Mouse (Mus musculus): ENCODE results near the gene Serpine3. TPM values are rescaled to one million over a fixed set of nuclear protein-coding genes. Genes with fewer than 3 reads are reported as not detected.

Serpine3 gene
- polyA plus RNA-seq, 1 experiment from 2014 or later, result not detected

- WGBS (ENCODE audit: insufficient replicate concordance), result 62% methylated on average over 7 of the region's 7 CpGs
- H3K27ac ChIP-seq, result no peak overlapping the region
These were observed 7.5 kb upstream of the Serpine3 start for GRCm38 (mm10) chr14:62655996-62656395.

GRCm38 (mm10) chr14:62657469-62657868 is 6.0 kb upstream of the Serpine3 start:
- Histone ChIP-seq H3K36me3 (no peaks in the 10 kb centered on the region), H3K27me3 (no peaks in the 10 kb centered on the region), H3K9ac (no peak overlapping the region), H3K27ac (no peak overlapping the region), H3K4me2 (no peak overlapping the region), H3K4me3 (replicated peaks) (no peak overlapping the region), H3K9me3 (replicated peaks) (no peaks in the 10 kb centered on the region), H3K4me1 (replicated peaks) (no peaks in the 10 kb centered on the region)
- ATAC-seq (ENCODE audit: low read depth) (no peak), DNase-seq (no peak)
- WGBS (ENCODE audit: insufficient replicate concordance), result 35% methylated on average over 3 of the region's 3 CpGs

More at GRCm38 (mm10) chr14:62655996-62656395, 7.5 kb upstream of the Serpine3 start:
- Histone ChIP-seq H3K9me3 (replicated peaks) (no peaks in the 10 kb centered on the region), H3K9ac (no peak overlapping the region), H3K27me3 (no peaks in the 10 kb centered on the region), H3K4me3 (replicated peaks) (no peak overlapping the region), H3K4me2 (no peak overlapping the region), H3K36me3 (no peaks in the 10 kb centered on the region), H3K4me1 (replicated peaks) (no peaks in the 10 kb centered on the region)
- ATAC-seq (ENCODE audit: low read depth) (no peak), DNase-seq (no peak)

- H3K4me3 ChIP-seq (replicated peaks), result no peak overlapping the region
- H3K9ac ChIP-seq, result no peak overlapping the region
- no peak for DNase-seq
- no peaks in the 10 kb centered on the region for H3K4me1 ChIP-seq (replicated peaks)
- WGBS (ENCODE audit: insufficient replicate concordance), result 60% methylated on average over 6 of the region's 6 CpGs
- H3K27me3 ChIP-seq, result no peaks in the 10 kb centered on the region
- H3K36me3 ChIP-seq, result no peaks in the 10 kb centered on the region
- no peak overlapping the region for H3K27ac ChIP-seq
- H3K4me2 ChIP-seq, result no peak overlapping the region
- ATAC-seq (ENCODE audit: low read depth), result no peak
- H3K9me3 ChIP-seq (replicated peaks), result no peaks in the 10 kb centered on the region
These were observed 1.1 kb upstream of the Serpine3 start for GRCm38 (mm10) chr14:62662381-62662780.

DNA sequence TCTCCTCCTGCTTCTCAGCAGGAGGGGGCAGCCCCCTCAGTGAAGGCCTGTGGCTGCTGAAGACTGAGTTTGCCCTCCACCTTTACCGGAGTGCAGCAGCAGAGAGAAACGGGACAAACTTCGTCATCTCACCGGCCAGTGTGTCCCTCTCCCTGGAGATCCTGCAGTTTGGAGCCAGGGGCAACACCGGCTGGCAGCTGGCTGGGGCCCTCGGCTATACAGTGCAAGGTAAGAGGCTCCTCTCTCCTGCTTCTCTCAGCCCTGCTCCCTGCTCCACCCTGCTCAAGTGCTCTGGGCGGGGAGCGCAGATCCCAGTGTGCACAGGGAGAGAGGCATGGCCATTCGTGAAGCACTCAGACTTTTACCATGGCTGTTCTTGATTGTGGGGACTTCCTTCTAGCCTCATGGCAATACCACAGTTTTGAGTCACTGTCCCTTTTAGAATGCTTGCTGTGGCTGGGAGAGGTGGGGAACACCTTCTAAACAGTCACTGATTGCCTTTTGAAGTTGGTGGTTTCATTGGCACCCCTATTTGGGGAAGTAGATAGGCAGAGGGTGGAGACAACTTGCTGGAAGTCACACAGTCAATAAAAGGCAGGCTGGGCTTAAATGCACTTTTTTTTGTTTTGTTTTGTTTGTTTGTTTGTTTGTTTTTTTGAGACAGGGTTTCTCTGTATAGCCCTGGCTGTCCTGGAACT is 1.7 kb downstream of the Serpine3 start:
- ATAC-seq (ENCODE audit: low read depth) (no peak), DNase-seq (no peak)
- no peak overlapping the region for H3K9ac ChIP-seq
- H3K4me2 ChIP-seq, result no peak overlapping the region
- no peak overlapping the region for H3K4me3 ChIP-seq (replicated peaks)
- H3K27me3 ChIP-seq, result no peaks in the 10 kb centered on the region
- H3K36me3 ChIP-seq, result no peaks in the 10 kb centered on the region
- H3K9me3 ChIP-seq (replicated peaks), result no peaks in the 10 kb centered on the region
- 51% methylated on average over 9 of the region's 9 CpGs for WGBS (ENCODE audit: insufficient replicate concordance)
- no peaks in the 10 kb centered on the region for H3K4me1 ChIP-seq (replicated peaks)
- no peak overlapping the region for H3K27ac ChIP-seq

DNA sequence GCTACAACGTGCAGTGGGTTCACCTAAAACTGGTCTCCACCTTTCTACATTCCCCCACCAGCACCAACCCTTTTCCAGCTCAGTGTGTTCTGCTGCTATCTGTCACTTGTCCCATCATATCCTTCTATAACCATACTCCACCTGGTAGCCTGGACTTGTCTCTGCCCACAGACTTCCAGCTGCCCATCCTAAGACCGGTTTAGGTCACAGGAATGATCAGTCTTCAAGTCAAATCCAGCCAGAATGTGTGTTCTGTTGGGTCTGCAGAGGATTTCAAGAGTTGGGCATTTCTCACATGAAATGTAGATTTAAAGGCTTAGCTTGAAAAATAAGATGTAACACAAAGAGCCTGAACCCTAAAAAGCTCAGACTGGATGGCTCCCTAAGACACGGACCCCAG is 10.2 kb downstream of the Serpine3 start:
- Histone ChIP-seq H3K9me3 (replicated peaks) (no peaks in the 10 kb centered on the region), H3K4me2 (no peak overlapping the region), H3K9ac (no peak overlapping the region), H3K4me1 (replicated peaks) (no peaks in the 10 kb centered on the region), H3K4me3 (replicated peaks) (no peak overlapping the region), H3K27me3 (no peaks in the 10 kb centered on the region), H3K27ac (no peak overlapping the region), H3K36me3 (no peaks in the 10 kb centered on the region)
- 55% methylated on average over 3 of the region's 3 CpGs for WGBS (ENCODE audit: insufficient replicate concordance)
- no peak for DNase-seq
- ATAC-seq (ENCODE audit: low read depth), result no peak

- Histone ChIP-seq H3K36me3 (peaks cover 33% of the 10 kb centered on the region), H3K27me3 (no peaks in the 10 kb centered on the region), H3K27ac (no peak overlapping the region), H3K9ac (no peak overlapping the region), H3K4me2 (no peak overlapping the region), H3K4me1 (replicated peaks) (0 out of 2 replicates have a peak, but pooled peaks cover 2% of the 10 kb centered on the region), H3K9me3 (replicated peaks) (no peaks in the 10 kb centered on the region), H3K4me3 (replicated peaks) (no peak overlapping the region)
- no peak for DNase-seq
- 74% methylated on average over 2 of the region's 2 CpGs for WGBS (ENCODE audit: insufficient replicate concordance)
- ATAC-seq (ENCODE audit: low read depth), result no peak
These were observed 54.7 kb downstream of the Serpine3 start for GRCm38 (mm10) chr14:62718161-62718560.

DNA sequence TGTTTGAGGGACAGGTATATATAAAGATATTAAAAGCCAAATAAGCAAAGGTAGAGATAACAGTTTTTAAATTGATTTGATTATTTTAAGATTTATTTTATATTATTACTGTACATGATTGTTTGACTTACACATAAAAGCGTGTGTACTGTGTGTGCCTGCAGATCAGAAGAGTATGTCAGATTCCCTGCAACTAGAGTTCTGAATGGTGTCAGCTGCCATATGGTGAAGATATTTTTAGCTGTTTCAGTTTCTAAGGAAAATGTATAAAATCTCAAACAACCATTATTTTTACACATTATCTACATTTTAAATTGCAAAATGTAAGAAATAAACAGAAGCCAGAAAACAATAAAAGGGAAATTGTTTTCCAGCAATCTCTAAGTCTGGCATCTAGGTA is 58.2 kb downstream of the Serpine3 start:
- Histone ChIP-seq H3K9ac (no peak overlapping the region), H3K4me2 (no peak overlapping the region), H3K4me3 (replicated peaks) (no peak overlapping the region), H3K27ac (no peak overlapping the region), H3K27me3 (no peaks in the 10 kb centered on the region), H3K36me3 (peaks cover 24% of the 10 kb centered on the region), H3K4me1 (replicated peaks) (0 out of 2 replicates have a peak, but pooled peaks cover 9% of the 10 kb centered on the region), H3K9me3 (replicated peaks) (no peaks in the 10 kb centered on the region)
- 77% methylated on average over 1 of the region's 1 CpGs for WGBS (ENCODE audit: insufficient replicate concordance)
- ATAC-seq (ENCODE audit: low read depth) (no peak), DNase-seq (no peak)

DNA sequence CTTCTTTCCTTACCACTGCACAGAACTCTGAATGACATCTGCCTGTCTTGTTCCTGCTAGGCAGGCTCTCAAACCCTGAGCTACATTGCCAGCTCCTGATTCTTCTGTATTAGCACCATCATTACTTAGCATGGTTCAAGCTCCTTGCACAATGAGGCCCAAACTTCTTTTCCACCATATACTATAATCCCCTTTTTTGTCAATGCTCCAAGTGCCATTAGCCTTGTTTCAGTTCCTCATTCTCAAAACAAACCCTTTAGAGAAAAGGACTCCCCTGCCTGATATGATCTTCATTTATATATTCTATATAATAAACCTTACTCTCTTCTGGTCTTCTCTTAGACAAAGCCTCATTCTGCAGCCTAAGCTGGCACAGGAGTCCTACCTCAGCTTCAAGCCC is 61.1 kb downstream of the Serpine3 start:
- Histone ChIP-seq H3K4me1 (replicated peaks) (0 out of 2 replicates have a peak, but pooled peaks cover 9% of the 10 kb centered on the region), H3K4me2 (no peak overlapping the region)

GRCm38 (mm10) chr14:62731902-62732301 is 68.4 kb downstream of the Serpine3 start:
- no peak for ATAC-seq (ENCODE audit: low read depth)
- Histone ChIP-seq H3K9ac (no peak overlapping the region), H3K27me3 (no peaks in the 10 kb centered on the region), H3K9me3 (replicated peaks) (no peaks in the 10 kb centered on the region), H3K27ac (no peak overlapping the region), H3K4me2 (no peak overlapping the region), H3K36me3 (peaks cover 33% of the 10 kb centered on the region), H3K4me1 (replicated peaks) (peaks cover 3% of the 10 kb centered on the region; the same call in 1 of the 2 replicates), H3K4me3 (replicated peaks) (no peak overlapping the region)
- WGBS (ENCODE audit: insufficient replicate concordance), result 48% methylated on average over 1 of the region's 1 CpGs
- no peak for DNase-seq

More for the DNA sequence above, 61.1 kb downstream of the Serpine3 start:
- Histone ChIP-seq H3K36me3 (peaks cover 24% of the 10 kb centered on the region), H3K27ac (no peak overlapping the region; the same call in 1 of the 2 replicates), H3K9ac (no peak overlapping the region), H3K4me3 (replicated peaks) (no peak overlapping the region), H3K9me3 (replicated peaks) (no peaks in the 10 kb centered on the region), H3K27me3 (no peaks in the 10 kb centered on the region)
- no peak for ATAC-seq (ENCODE audit: low read depth)
- DNase-seq, result no peak

DNA sequence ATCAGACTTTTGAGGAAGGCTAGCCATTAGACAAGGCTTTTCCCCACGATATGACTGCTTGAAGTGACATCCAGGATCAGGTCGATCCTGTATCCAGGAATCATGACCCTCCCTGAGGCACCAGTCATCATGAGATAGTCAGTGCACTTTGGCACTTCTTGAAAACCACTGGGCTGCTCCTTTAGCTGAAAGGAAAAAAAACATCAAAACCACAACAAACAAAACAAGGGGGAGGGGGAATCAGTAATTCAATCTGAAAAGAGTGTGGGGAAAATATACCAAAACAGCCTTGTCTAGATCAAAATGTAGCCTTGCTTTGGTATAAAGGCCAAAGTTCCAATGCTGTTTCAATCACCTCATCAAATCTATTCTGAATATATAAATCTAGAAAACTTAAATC is 70.2 kb downstream of the Serpine3 start:
- Histone ChIP-seq H3K4me2 (no peak overlapping the region), H3K4me3 (replicated peaks) (no peak overlapping the region), H3K27me3 (no peaks in the 10 kb centered on the region), H3K36me3 (peaks cover 42% of the 10 kb centered on the region), H3K27ac (no peak overlapping the region), H3K9ac (no peak overlapping the region), H3K4me1 (replicated peaks) (peaks cover 8% of the 10 kb centered on the region; the same call in 1 of the 2 replicates), H3K9me3 (replicated peaks) (no peaks in the 10 kb centered on the region)
- DNase-seq, result no peak
- no peak for ATAC-seq (ENCODE audit: low read depth)
- 80% methylated on average over 2 of the region's 2 CpGs for WGBS (ENCODE audit: insufficient replicate concordance)

GRCm38 (mm10) chr14:62735646-62736045 is 72.2 kb downstream of the Serpine3 start:
- Histone ChIP-seq H3K4me3 (replicated peaks) (no peak overlapping the region), H3K36me3 (peaks cover 44% of the 10 kb centered on the region), H3K4me1 (replicated peaks) (peaks cover 8% of the 10 kb centered on the region; the same call in 1 of the 2 replicates), H3K4me2 (no peak overlapping the region), H3K27ac (no peak overlapping the region), H3K9ac (no peak overlapping the region), H3K9me3 (replicated peaks) (no peaks in the 10 kb centered on the region), H3K27me3 (no peaks in the 10 kb centered on the region)
- no peak for ATAC-seq (ENCODE audit: low read depth)
- WGBS (ENCODE audit: insufficient replicate concordance), result 61% methylated on average over 1 of the region's 1 CpGs
- DNase-seq, result no peak
